Mouse (Mus musculus): Measurements from ENCODE around the gene Islr. TPM values are rescaled to one million over a fixed set of nuclear protein-coding genes. Genes with fewer than 3 reads are reported as not detected.
A peak's percentile ranks its signal among the peaks of the same experiment; 100 is the strongest.

Gene Islr
- polyA plus RNA-seq, 1 experiment from 2014 or later, result 36.1 TPM

- H3K9ac ChIP-seq, result no peak overlapping the region
- H3K4me3 ChIP-seq, result no peak overlapping the region
- no peaks in the 10 kb centered on the region for H3K9me3 ChIP-seq
- WGBS, result 47% methylated on average over 4 of the region's 4 CpGs
- H3K4me1 ChIP-seq, result peaks cover 3% of the 10 kb centered on the region; the same call in 1 of the 2 replicates
- no peak overlapping the region for H3K27ac ChIP-seq
- ATAC-seq (replicated peaks), result no peak
- H3K27me3 ChIP-seq (replicated peaks), result no peaks in the 10 kb centered on the region
- H3K4me2 ChIP-seq, result no peak overlapping the region
- no peaks in the 10 kb centered on the region for H3K36me3 ChIP-seq (replicated peaks)
Measured at GRCm38 (mm10) chr9:58177165-58177564, 26.9 kb downstream of the Islr start.

GRCm38 (mm10) chr9:58175745-58176487 lies 28.2 kb downstream of the Islr start:
- H3K9me3 ChIP-seq, result no peaks in the 10 kb centered on the region
- no peaks in the 10 kb centered on the region for H3K27me3 ChIP-seq (replicated peaks)
- WGBS, result 40% methylated on average over 5 of the region's 5 CpGs
- H3K36me3 ChIP-seq (replicated peaks), result no peaks in the 10 kb centered on the region
- peaks cover 3% of the 10 kb centered on the region; the same call in 1 of the 2 replicates for H3K4me1 ChIP-seq
- no peak overlapping the region for H3K9ac ChIP-seq
- no peak overlapping the region for H3K4me2 ChIP-seq
- no peak for ATAC-seq (replicated peaks)
- no peak overlapping the region for H3K27ac ChIP-seq
- H3K4me3 ChIP-seq, result no peak overlapping the region

- ATAC-seq (replicated peaks), result no peak
Measured at GRCm38 (mm10) chr9:58174818-58175251, 29.3 kb downstream of the Islr start.

GRCm38 (mm10) chr9:58172863-58173262 lies 31.2 kb downstream of the Islr start:
- H3K4me2 ChIP-seq, result no peak overlapping the region
- H3K9me3 ChIP-seq, result no peaks in the 10 kb centered on the region
- H3K4me1 ChIP-seq, result peaks cover 3% of the 10 kb centered on the region; the same call in 1 of the 2 replicates
- no peaks in the 10 kb centered on the region for H3K27me3 ChIP-seq (replicated peaks)
- H3K9ac ChIP-seq, result no peak overlapping the region
- H3K36me3 ChIP-seq (replicated peaks), result no peaks in the 10 kb centered on the region
- H3K27ac ChIP-seq, result no peak overlapping the region
- no peak for ATAC-seq (replicated peaks)
- no peak overlapping the region for H3K4me3 ChIP-seq
- 68% methylated on average over 2 of the region's 2 CpGs for WGBS

More at GRCm38 (mm10) chr9:58174818-58175251, 29.3 kb downstream of the Islr start:
- Histone ChIP-seq H3K4me2 (no peak overlapping the region), H3K9me3 (no peaks in the 10 kb centered on the region), H3K9ac (no peak overlapping the region), H3K27me3 (replicated peaks) (no peaks in the 10 kb centered on the region), H3K4me1 (peaks cover 3% of the 10 kb centered on the region; the same call in 1 of the 2 replicates), H3K4me3 (no peak overlapping the region), H3K27ac (no peak overlapping the region), H3K36me3 (replicated peaks) (no peaks in the 10 kb centered on the region)
- 26% methylated on average over 5 of the region's 5 CpGs for WGBS

GRCm38 (mm10) chr9:58169426-58169825 lies 34.7 kb downstream of the Islr start:
- 87% methylated on average over 6 of the region's 6 CpGs for WGBS
- Histone ChIP-seq H3K27ac (no peak overlapping the region), H3K27me3 (replicated peaks) (no peaks in the 10 kb centered on the region)

GRCm38 (mm10) chr9:58168880-58169279 lies 35.2 kb downstream of the Islr start:
- 68% methylated on average over 3 of the region's 3 CpGs for WGBS
- H3K27ac ChIP-seq, result no peak overlapping the region
- ATAC-seq (replicated peaks), result no peak

More at GRCm38 (mm10) chr9:58169426-58169825, 34.7 kb downstream of the Islr start:
- ATAC-seq (replicated peaks), result no peak
- no peak overlapping the region for H3K4me3 ChIP-seq
- H3K9ac ChIP-seq, result no peak overlapping the region
- H3K4me2 ChIP-seq, result no peak overlapping the region
- H3K36me3 ChIP-seq (replicated peaks), result no peaks in the 10 kb centered on the region
- H3K9me3 ChIP-seq, result no peaks in the 10 kb centered on the region
- H3K4me1 ChIP-seq, result no peaks in the 10 kb centered on the region

GRCm38 (mm10) chr9:58165779-58166178 lies 38.3 kb downstream of the Islr start:
- Histone ChIP-seq H3K36me3 (replicated peaks) (no peaks in the 10 kb centered on the region), H3K9me3 (no peaks in the 10 kb centered on the region), H3K4me1 (no peaks in the 10 kb centered on the region), H3K4me2 (no peak overlapping the region), H3K9ac (no peak overlapping the region), H3K27ac (no peak overlapping the region), H3K27me3 (replicated peaks) (no peaks in the 10 kb centered on the region), H3K4me3 (no peak overlapping the region)
- ATAC-seq (replicated peaks), result no peak
- WGBS, result 83% methylated on average over 1 of the region's 1 CpGs

More at GRCm38 (mm10) chr9:58168880-58169279, 35.2 kb downstream of the Islr start:
- Histone ChIP-seq H3K27me3 (replicated peaks) (no peaks in the 10 kb centered on the region), H3K9ac (no peak overlapping the region), H3K36me3 (replicated peaks) (no peaks in the 10 kb centered on the region), H3K4me2 (no peak overlapping the region), H3K4me3 (no peak overlapping the region), H3K4me1 (no peaks in the 10 kb centered on the region), H3K9me3 (no peaks in the 10 kb centered on the region)

- no peaks in the 10 kb centered on the region for H3K27me3 ChIP-seq (replicated peaks)
- 75% methylated on average over 5 of the region's 5 CpGs for WGBS
- no peak overlapping the region for H3K4me3 ChIP-seq
Measured at GRCm38 (mm10) chr9:58163146-58163545, 41.0 kb downstream of the Islr start.

GRCm38 (mm10) chr9:58162173-58162572 lies 41.9 kb downstream of the Islr start:
- no peak for ATAC-seq (replicated peaks)
- no peaks in the 10 kb centered on the region for H3K36me3 ChIP-seq (replicated peaks)
- H3K4me3 ChIP-seq, result no peak overlapping the region
- no peak overlapping the region for H3K27ac ChIP-seq
- H3K9me3 ChIP-seq, result no peaks in the 10 kb centered on the region
- 81% methylated on average over 3 of the region's 3 CpGs for WGBS
- no peaks in the 10 kb centered on the region for H3K27me3 ChIP-seq (replicated peaks)
- no peak overlapping the region for H3K4me2 ChIP-seq
- no peak overlapping the region for H3K9ac ChIP-seq
- no peaks in the 10 kb centered on the region for H3K4me1 ChIP-seq

More at GRCm38 (mm10) chr9:58163146-58163545, 41.0 kb downstream of the Islr start:
- no peak overlapping the region for H3K9ac ChIP-seq
- H3K9me3 ChIP-seq, result no peaks in the 10 kb centered on the region
- no peaks in the 10 kb centered on the region for H3K4me1 ChIP-seq
- no peak overlapping the region for H3K27ac ChIP-seq
- no peak overlapping the region for H3K4me2 ChIP-seq
- ATAC-seq (replicated peaks), result no peak
- H3K36me3 ChIP-seq (replicated peaks), result no peaks in the 10 kb centered on the region

GRCm38 (mm10) chr9:58160315-58160714 lies 43.8 kb downstream of the Islr start:
- no peaks in the 10 kb centered on the region for H3K9me3 ChIP-seq
- no peaks in the 10 kb centered on the region for H3K36me3 ChIP-seq (replicated peaks)
- no peak for ATAC-seq (replicated peaks)
- H3K4me3 ChIP-seq, result no peak overlapping the region
- WGBS, result 84% methylated on average over 5 of the region's 5 CpGs
- no peak overlapping the region for H3K4me2 ChIP-seq
- no peak overlapping the region for H3K9ac ChIP-seq
- H3K4me1 ChIP-seq, result no peaks in the 10 kb centered on the region
- H3K27ac ChIP-seq, result no peak overlapping the region
- no peaks in the 10 kb centered on the region for H3K27me3 ChIP-seq (replicated peaks)

- H3K9ac ChIP-seq, result no peak overlapping the region
- no peak overlapping the region for H3K4me2 ChIP-seq
- no peaks in the 10 kb centered on the region for H3K9me3 ChIP-seq
- no peak for ATAC-seq (replicated peaks)
- H3K36me3 ChIP-seq (replicated peaks), result no peaks in the 10 kb centered on the region
- no peaks in the 10 kb centered on the region for H3K4me1 ChIP-seq
- WGBS, result 71% methylated on average over 4 of the region's 4 CpGs
- no peaks in the 10 kb centered on the region for H3K27me3 ChIP-seq (replicated peaks)
- H3K4me3 ChIP-seq, result no peak overlapping the region
- H3K27ac ChIP-seq, result no peak overlapping the region
Measured at GRCm38 (mm10) chr9:58159855-58160254, 44.3 kb downstream of the Islr start.

- Histone ChIP-seq H3K4me1 (no peaks in the 10 kb centered on the region), H3K4me3 (no peak overlapping the region), H3K27me3 (replicated peaks) (no peaks in the 10 kb centered on the region), H3K27ac (peak overlapping the region; percentile 30; the same call in 1 of the 2 replicates), H3K4me2 (no peak overlapping the region), H3K9ac (no peak overlapping the region), H3K9me3 (no peaks in the 10 kb centered on the region), H3K36me3 (replicated peaks) (no peaks in the 10 kb centered on the region)
- WGBS, result 38% methylated on average over 7 of the region's 7 CpGs
- no peak for ATAC-seq (replicated peaks)
Measured at GRCm38 (mm10) chr9:58158541-58159311, 45.4 kb downstream of the Islr start.
